Mouse (Mus musculus) midbrain, embryonic 10.5 days (tissue): ENCODE measurements around the gene Zfp84. TPM values are rescaled to one million over a fixed set of nuclear protein-coding genes. Genes with fewer than 3 reads are reported as not detected.

Experiments
- DNase-seq: peaks from one replicate; pipeline ENCODE4 v3.0.0-alpha.2; 2017; ENCODE audit warnings: low spot score
- H3K27ac ChIP-seq: fragments of 300-500 bp; sonication (generic); replicated peaks from 2 replicates; pipeline ENCODE4 v1.5.1; 2016; ENCODE audit warnings: mild to moderate bottlenecking
- H3K27me3 ChIP-seq: fragments of 300-500 bp; sonication (generic); 2 replicates; pipeline ENCODE4 v1.6.1; 2016; ENCODE audit warnings: low read depth, mild to moderate bottlenecking; ENCODE audit not compliant: poor library complexity, severe bottlenecking
- H3K36me3 ChIP-seq: fragments of 300-500 bp; sonication (generic); 2 replicates; pipeline ENCODE4 v1.6.1; 2016; ENCODE audit warnings: mild to moderate bottlenecking, moderate library complexity
- H3K4me1 ChIP-seq: fragments of 300-500 bp; sonication (generic); 2 replicates; pipeline ENCODE4 v1.6.1; 2016
- H3K4me3 ChIP-seq: fragments of 300-500 bp; sonication (generic); 2 replicates; pipeline ENCODE4 v1.5.1; 2016; ENCODE audit warnings: mild to moderate bottlenecking, moderate library complexity
- H3K9me3 ChIP-seq: fragments of 300-500 bp; sonication (generic); replicated peaks from 2 replicates; pipeline ENCODE4 v1.6.1; 2016; ENCODE audit warnings: mild to moderate bottlenecking
- WGBS: fragments of 180-500 bp; shearing (Covaris S2); methylation state at CpG from one replicate; pipeline ENCODE4 v1.1.7; 2016; 5-methylcytosine and 5-hydroxymethylcytosine counted together
- polyA plus RNA-seq: library from polyadenylated mRNA; unstranded; fragments of >200 nt; fragmentation: Nextera tagmentation; extraction: Ambion mirVana; gene quantifications from 2 replicates; pipeline ENCODE4 v1.2.1, GENCODE M21; 2016

Gene Zfp84
- polyA plus RNA-seq, 1 experiment from 2014 or later: 10.9 TPM

GRCm38 (mm10) chr7:29777372-29777771 lies 9.0 kb downstream of the Zfp84 start:
- no peak for DNase-seq
- Histone ChIP-seq H3K9me3 (peaks cover 8% of the 10 kb centered on the region; the same call in 1 of the 2 replicates), H3K4me1 (no peaks in the 10 kb centered on the region), H3K27ac (no peak overlapping the region), H3K27me3 (no peaks in the 10 kb centered on the region), H3K4me3 (no peak overlapping the region), H3K36me3 (peaks cover 72% of the 10 kb centered on the region)
- WGBS: 95% methylated on average over 10 of the region's 10 CpGs

- WGBS: under 1% methylated on average over 45 of the region's 45 CpGs
- Histone ChIP-seq H3K9me3 (no peaks in the 10 kb centered on the region; the same call in 1 of the 2 replicates), H3K4me3 (peak within 1 kb of the TSS; percentile 68), H3K4me1 (peaks cover 25% of the 10 kb centered on the region), H3K27ac (peak within 1 kb of the TSS; percentile 84), H3K27me3 (no peaks in the 10 kb centered on the region), H3K36me3 (peaks cover 32% of the 10 kb centered on the region)
- peak; percentile 95 for DNase-seq
Measured at GRCm38 (mm10) chr7:29783871-29784551, 15.7 kb downstream of the Zfp84 start, which contains the start of gene Zfp30. Gene Zfp30, plus strand, starts transcription at chr7:29783998.

DNA sequence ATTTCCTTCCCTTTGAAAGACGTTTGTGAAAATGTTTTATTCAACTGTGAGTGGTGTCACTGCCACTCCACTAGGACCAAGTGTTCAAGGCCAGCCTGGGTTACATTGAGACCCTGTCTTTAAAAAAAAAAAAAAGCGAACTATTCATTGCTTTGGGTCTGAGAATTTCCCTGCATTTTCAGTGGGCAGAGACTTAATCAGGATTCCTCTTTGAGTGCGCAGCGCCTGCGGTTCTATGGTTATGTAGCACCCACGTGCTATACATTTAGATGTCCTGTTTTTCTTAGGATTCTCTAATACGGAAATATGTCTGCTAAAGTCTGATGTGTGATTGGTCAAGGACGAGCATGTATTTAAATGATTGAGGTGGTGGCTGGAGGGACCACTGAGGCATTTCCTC lies 16.7 kb downstream of the Zfp84 start:
- H3K4me3 ChIP-seq: peak overlapping the region; percentile 68
- H3K36me3 ChIP-seq: peaks cover 36% of the 10 kb centered on the region
- no peaks in the 10 kb centered on the region; the same call in 1 of the 2 replicates for H3K9me3 ChIP-seq
- DNase-seq: no peak
- 71% methylated on average over 8 of the region's 8 CpGs for WGBS
- no peak overlapping the region for H3K27ac ChIP-seq
- H3K4me1 ChIP-seq: peaks cover 25% of the 10 kb centered on the region
- H3K27me3 ChIP-seq: no peaks in the 10 kb centered on the region

DNA sequence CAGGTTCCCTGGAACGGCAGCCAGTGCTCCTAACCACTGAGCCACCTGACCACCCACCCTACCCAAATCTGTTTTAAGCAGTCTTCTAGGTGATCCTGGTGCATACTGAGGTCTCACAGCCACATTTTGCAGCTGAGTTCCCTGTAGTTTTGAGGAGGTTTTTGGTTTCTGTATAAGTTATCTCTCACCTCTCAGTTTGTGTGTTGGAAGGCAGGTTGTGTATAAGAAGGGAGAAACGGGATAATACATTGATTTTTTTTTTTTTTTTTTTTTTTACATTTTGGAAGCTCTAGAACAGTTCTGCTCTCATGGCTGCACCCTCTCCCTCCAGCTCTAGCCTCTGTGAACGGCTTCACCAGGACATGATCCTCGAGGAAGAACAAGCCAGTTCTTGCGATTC lies 17.5 kb downstream of the Zfp84 start:
- Histone ChIP-seq H3K36me3 (peaks cover 45% of the 10 kb centered on the region), H3K4me3 (peak overlapping the region; percentile 68), H3K27ac (no peak overlapping the region), H3K27me3 (no peaks in the 10 kb centered on the region), H3K4me1 (peaks cover 25% of the 10 kb centered on the region), H3K9me3 (no peaks in the 10 kb centered on the region; the same call in 1 of the 2 replicates)
- no peak for DNase-seq
- WGBS: 89% methylated on average over 5 of the region's 5 CpGs

DNA sequence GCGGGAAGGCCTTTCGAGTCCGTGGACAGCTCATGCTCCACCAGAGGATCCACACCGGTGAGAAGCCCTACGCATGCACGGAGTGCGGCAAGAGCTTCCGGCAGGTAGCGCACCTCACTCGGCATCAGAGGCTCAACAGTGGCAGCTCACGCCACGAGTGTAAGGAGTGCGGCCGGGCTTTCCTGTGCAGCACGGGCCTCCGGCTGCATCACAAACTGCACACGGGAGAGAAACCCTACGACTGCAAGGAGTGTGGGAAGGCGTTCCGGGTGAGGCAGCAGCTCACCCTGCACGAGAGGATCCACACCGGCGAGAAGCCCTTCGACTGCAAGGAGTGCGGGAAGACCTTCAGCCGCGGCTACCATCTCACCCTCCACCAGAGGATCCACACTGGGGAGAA lies 24.6 kb downstream of the Zfp84 start:
- H3K4me1 ChIP-seq: 0 out of 2 replicates have a peak, but pooled peaks cover 2% of the 10 kb centered on the region
- H3K27ac ChIP-seq: no peak overlapping the region
- no peak overlapping the region for H3K4me3 ChIP-seq
- WGBS: 28% methylated on average over 27 of the region's 27 CpGs
- H3K9me3 ChIP-seq: peaks cover 23% of the 10 kb centered on the region
- H3K27me3 ChIP-seq: peaks cover 33% of the 10 kb centered on the region
- DNase-seq: no peak
- peaks cover 72% of the 10 kb centered on the region for H3K36me3 ChIP-seq

DNA sequence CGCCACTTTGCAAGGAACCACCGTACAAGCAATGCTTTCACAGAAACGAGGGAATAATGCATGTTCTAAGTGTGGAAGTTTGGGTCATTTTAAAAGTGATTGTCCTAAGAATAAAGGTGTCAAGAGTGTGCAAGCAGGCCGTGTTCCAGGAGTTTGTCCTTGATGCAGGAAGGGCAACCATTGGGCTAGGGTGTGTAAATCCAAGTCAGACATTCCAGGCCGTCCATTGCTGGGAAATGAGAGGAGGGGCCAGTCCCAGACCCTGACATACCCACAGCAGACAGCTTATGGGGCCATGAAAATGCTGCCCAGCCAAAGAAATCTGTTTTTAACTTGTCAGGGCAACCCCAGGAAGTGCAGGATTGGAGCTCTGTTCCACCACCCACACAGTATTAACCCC lies 38.7 kb downstream of the Zfp84 start:
- H3K36me3 ChIP-seq: peaks cover 10% of the 10 kb centered on the region
- H3K27ac ChIP-seq: no peak overlapping the region
- H3K4me1 ChIP-seq: no peaks in the 10 kb centered on the region
- no peak overlapping the region for H3K4me3 ChIP-seq
- DNase-seq: no peak
- H3K9me3 ChIP-seq: peaks cover 16% of the 10 kb centered on the region; the same call in 1 of the 2 replicates
- no peaks in the 10 kb centered on the region for H3K27me3 ChIP-seq
- WGBS: 88% methylated on average over 5 of the region's 5 CpGs

GRCm38 (mm10) chr7:29812244-29812643 lies 43.9 kb downstream of the Zfp84 start:
- no peaks in the 10 kb centered on the region for H3K27me3 ChIP-seq
- peaks cover 20% of the 10 kb centered on the region for H3K4me1 ChIP-seq
- no peak overlapping the region for H3K27ac ChIP-seq
- 87% methylated on average over 1 of the region's 1 CpGs for WGBS
- peaks cover 12% of the 10 kb centered on the region; the same call in 1 of the 2 replicates for H3K9me3 ChIP-seq
- no peak for DNase-seq
- no peak overlapping the region for H3K4me3 ChIP-seq
- H3K36me3 ChIP-seq: peaks cover 10% of the 10 kb centered on the region

DNA sequence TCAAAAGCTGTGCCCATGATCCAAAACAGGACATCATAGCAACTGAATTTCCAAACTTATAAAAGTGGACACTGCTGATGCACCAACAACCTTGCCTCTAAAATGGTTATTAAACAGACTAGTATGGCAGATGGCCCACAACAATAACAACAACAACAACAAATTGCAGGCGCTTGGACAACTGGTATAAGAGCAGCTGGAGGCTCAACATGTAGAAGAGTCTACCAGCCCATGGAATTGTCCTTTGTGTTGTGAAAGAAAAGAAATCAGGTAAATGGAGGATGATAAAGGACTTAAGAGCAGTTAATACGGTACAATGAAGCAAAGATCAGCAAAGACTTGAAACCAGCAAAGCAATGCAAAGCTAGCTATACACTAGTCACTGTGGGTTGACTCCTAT lies 46.0 kb downstream of the Zfp84 start:
- H3K4me3 ChIP-seq: peak overlapping the region; percentile 64; the same call in 1 of the 2 replicates

DNA sequence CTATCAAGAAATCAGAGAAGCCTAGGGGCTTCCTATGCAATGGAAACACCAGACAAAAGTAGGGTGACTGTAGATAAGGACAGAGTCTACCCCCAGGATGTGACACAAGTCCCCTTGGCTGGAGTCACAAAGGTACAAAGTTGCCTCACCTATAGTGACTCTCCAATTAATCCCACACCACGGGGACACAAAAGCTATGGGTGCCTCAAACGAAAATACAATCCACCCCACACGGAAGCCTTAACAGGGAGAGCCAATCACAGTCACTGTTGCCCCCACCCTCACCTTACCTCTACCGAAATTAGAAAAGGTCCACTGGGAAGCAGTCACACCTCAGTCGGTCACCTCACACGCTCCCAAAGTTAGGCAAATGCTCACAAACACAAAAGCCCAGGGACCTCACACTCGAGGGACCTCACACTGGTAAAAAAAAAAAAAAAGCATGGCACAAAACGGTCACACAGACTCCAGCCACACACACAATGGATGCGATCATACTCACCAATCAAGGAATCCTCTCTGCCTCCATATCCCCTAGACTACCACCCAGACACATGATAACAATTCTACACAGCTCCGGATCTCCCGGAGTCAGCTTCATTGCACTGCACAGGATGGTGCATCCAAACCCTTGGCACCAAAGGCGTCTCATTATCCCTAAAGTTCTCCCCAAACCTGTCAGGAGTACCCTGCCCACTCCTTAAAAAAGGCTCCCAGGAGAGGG lies 46.9 kb downstream of the Zfp84 start:
- Histone ChIP-seq H3K27me3 (no peaks in the 10 kb centered on the region), H3K27ac (peak overlapping the region; percentile 78), H3K4me1 (peaks cover 36% of the 10 kb centered on the region), H3K4me3 (peak overlapping the region; percentile 64), H3K9me3 (peaks cover 3% of the 10 kb centered on the region; the same call in 1 of the 2 replicates), H3K36me3 (peaks cover 10% of the 10 kb centered on the region)
- DNase-seq: no peak
- 2% methylated on average over 12 of the region's 12 CpGs for WGBS

More for the DNA sequence above, 46.0 kb downstream of the Zfp84 start:
- no peak for DNase-seq
- Histone ChIP-seq H3K27me3 (no peaks in the 10 kb centered on the region), H3K36me3 (peaks cover 10% of the 10 kb centered on the region), H3K9me3 (peaks cover 9% of the 10 kb centered on the region; the same call in 1 of the 2 replicates), H3K4me1 (peaks cover 33% of the 10 kb centered on the region), H3K27ac (no peak overlapping the region)
- 93% methylated on average over 2 of the region's 2 CpGs for WGBS

DNA sequence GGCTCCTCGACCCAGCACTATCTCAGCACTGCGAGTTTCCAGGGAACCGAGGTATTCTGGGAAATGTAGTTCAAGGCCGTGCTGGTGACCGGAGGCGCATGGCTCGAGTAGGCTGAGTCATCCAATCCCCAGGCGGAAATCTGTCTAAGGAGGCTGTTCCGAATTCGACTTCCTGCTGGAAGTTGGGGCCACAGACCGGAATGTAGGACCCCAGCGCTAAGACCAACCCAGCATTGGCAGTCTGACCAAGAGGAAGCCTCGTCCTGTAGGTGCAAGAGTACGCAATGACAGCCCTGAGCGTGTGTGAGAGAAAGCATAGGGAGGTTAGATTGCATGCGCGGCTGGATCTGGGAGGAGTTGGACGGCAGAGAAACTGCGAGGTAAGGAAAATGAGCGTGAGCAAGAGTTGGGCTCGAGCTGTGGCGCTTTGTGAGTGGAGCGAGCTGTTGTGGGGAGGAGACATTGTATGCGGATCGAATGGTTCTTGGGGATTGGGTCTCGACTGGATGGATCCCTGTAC lies 47.6 kb downstream of the Zfp84 start, which contains the start of gene Zfp790:
Gene Zfp790, plus strand, starts transcription at position 205 of the 520 bp plus-strand sequence.
- under 1% methylated on average over 26 of the region's 26 CpGs for WGBS
- Histone ChIP-seq H3K27ac (peak within 1 kb of the TSS; percentile 78), H3K36me3 (peaks cover 9% of the 10 kb centered on the region), H3K9me3 (peaks cover 3% of the 10 kb centered on the region; the same call in 1 of the 2 replicates), H3K4me3 (peak within 1 kb of the TSS; percentile 64), H3K27me3 (no peaks in the 10 kb centered on the region), H3K4me1 (peaks cover 36% of the 10 kb centered on the region)
- DNase-seq: peak; percentile 89

DNA sequence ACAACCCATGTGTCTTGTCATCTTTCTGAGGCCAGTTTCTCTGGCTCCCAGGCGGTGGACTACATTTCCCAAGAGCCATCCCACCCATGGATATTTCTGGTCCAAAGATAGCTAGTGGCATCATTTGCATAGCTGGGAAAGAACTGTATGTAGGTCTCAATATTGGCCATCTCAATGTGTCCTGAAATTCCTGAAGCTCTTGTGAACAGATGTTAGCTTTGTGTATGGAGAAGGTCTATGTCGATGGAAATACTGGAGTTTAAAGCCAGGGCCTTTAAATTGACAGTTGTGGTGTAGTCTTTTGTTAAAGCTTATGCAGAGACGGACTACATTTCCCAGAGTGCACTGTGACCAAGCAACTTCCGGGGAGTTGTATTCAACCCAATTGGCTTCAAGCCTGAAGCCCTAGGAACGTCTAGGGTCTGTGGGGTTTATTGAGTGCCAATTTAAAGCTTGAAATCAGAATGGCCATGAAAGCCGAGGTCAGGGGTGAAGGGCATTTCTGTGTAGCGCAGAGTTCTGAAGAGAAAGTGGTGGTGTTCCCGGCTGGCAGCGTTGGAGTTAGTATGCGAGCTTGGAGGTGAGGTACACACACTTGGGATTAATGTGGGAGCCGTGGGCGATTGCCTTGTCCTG lies 50.4 kb downstream of the Zfp84 start:
- Histone ChIP-seq H3K4me1 (peaks cover 36% of the 10 kb centered on the region), H3K4me3 (peak overlapping the region; percentile 65), H3K27ac (peak overlapping the region; percentile 78), H3K36me3 (peaks cover 28% of the 10 kb centered on the region), H3K9me3 (no peaks in the 10 kb centered on the region), H3K27me3 (no peaks in the 10 kb centered on the region)
- peak; percentile 74 for DNase-seq
- 7% methylated on average over 12 of the region's 12 CpGs for WGBS

GRCm38 (mm10) chr7:29828001-29828400 lies 59.6 kb downstream of the Zfp84 start:
- Histone ChIP-seq H3K4me3 (no peak overlapping the region), H3K36me3 (peaks cover 92% of the 10 kb centered on the region), H3K27ac (no peak overlapping the region), H3K27me3 (no peaks in the 10 kb centered on the region), H3K9me3 (peaks cover 4% of the 10 kb centered on the region), H3K4me1 (no peaks in the 10 kb centered on the region)
- 93% methylated on average over 12 of the region's 12 CpGs for WGBS
- no peak for DNase-seq
